Mouse (Mus musculus) layer of hippocampus, adult 9-10 months (tissue): ENCODE results near the gene Ano6.

Experiments used
- DNase-seq: peaks from one replicate; pipeline ENCODE4 v3.0.0; 2022; ENCODE audit warnings: low spot score

Ano6 gene

GRCm38 (mm10) chr15:95856684-95857595, 66.3 kb downstream of the Ano6 start:
- no peak for DNase-seq

DNA sequence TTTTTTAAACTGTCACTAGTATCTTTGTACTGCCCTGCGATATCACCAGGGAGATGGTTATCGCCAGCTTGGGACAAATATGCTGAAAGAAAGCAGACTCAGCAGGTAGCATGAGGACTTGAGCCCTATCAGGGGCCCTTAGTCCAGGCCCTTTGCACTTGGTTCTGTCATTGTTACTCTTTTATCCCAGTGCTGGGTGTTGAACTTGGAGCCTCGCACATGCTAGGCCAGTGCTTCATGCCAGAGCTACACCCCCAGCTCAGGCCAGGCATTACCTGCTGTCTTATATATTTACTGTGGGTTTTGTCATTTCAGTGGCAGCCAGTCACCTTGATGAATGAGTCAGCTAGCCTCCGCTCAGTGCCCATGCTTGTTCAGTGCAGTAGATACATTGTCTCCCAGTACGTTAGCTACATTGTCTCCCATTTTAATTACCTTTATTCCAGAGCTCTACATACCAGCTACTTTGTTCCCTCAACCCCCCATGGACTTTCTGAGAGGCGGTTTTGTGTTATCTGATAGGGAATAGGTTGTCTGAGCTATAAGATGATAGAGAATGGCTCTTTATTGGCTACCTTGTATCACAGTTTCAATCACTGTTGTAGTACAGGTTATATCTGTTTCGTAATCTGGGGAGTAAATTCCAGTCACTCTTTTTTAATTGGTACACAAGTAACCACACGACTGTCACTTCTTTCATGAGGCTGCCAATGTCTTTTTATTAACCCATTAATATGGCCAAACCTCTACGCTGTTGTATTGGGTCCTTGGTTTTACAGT, 68.4 kb downstream of the Ano6 start:
- DNase-seq = no peak

DNA sequence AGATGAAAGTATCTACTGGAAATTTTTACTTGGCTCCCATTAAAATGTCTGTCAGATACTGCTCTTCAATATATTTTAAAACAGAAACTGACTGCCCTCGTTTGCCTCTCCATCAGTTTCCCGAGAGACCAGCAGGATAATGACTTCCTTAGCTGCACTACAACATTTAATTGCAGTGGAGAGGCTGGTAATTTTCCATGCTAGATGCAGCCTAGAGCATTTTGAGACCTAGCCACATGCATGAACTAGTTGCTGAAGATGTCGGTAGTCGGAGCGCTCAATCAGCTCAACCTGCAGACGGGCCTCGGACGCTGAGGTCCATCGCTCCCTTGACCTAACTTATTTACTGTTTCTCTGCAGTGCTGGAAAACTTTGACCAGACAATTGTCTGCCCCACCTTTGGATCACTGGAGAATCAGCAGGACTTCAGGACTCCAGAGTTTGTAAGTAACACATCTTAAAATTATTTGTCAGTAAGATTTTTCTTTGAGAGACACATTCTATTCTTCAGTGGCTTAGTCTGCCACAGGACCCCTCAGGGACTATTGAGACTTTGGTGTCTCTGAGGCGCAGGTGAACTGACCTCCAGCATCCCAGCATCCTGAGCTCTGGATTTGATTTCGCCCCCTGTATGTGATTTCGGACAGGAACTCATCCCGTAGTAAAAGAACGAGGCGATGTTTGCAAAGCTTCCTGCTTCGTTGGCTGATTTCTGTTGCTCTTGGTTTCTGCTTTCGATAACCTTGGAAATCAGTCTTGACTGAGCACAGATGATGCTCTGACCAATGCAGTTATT, 73.4 kb downstream of the Ano6 start:
- no peak for DNase-seq

- no peak for DNase-seq
Observed at GRCm38 (mm10) chr15:95865311-95866100, 74.9 kb downstream of the Ano6 start.

GRCm38 (mm10) chr15:95868172-95868571, 77.5 kb downstream of the Ano6 start:
- DNase-seq = no peak

- no peak for DNase-seq
Observed at GRCm38 (mm10) chr15:95869611-95870010, 79.0 kb downstream of the Ano6 start.

- no peak for DNase-seq
Observed at GRCm38 (mm10) chr15:95871631-95872030, 81.0 kb downstream of the Ano6 start.

- no peak for DNase-seq
Observed at GRCm38 (mm10) chr15:95872447-95872846, 81.8 kb downstream of the Ano6 start.

GRCm38 (mm10) chr15:95873276-95873675, 82.6 kb downstream of the Ano6 start:
- no peak for DNase-seq

- no peak for DNase-seq
Observed at GRCm38 (mm10) chr15:95874216-95874615, 83.6 kb downstream of the Ano6 start.

DNA sequence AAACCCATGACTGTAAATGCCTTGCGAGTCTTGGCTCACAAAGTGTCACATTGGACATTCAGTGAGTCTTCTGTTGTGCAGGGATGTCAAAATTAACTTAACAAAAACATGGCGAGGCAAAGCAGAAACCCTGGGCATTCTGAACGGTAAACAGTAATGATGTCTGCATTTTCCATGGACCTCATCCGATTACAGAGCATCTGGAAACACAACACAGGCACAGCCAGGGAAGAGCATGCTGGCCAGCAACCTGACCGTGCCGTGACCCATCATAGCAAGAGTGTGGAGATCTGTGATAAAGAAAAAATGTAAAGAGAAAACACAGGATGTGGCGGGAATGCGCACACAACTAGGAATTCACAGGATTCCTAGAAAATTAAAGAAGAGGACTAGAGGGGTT, 84.1 kb downstream of the Ano6 start:
- no peak for DNase-seq

DNA sequence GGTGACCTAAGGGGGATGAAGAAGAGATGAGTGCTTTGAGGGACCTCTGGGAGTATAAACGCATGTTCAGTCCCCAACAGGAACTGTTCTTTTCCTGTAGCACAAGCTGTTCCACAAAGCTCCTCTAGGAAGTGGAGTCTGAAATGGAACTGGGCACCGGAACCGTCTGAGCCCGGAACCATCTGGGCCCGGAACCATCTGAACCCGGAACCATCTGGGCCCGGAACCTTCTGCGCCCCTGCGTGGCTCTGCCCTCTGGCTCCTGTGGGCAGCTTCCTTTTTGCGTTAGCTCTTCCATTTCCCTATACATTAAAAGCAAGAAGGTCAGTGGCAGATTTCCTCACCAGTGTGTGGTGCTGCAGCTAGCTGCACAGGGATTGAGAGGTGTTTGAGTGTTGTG, 85.3 kb downstream of the Ano6 start:
- no peak for DNase-seq

- no peak for DNase-seq
Observed at GRCm38 (mm10) chr15:95880616-95881151, 90.0 kb downstream of the Ano6 start.

DNA sequence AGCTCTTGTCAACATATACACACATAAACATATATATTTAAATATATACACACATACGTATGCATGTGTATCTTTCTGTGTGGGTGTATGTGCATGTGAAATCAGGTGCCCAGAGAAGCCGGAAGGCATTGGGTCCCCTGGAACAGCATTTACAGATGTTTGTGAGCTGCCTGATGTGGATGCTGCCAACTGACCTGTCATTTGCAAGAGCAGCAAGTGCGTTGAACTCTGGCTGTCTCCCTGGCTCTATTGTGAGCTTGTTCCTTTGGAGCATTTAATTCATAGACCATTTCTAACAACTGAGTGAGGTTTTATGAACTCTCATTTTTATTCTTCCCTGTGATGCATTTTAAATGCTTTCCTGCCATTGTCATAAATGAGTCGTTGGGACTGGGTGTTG, 91.8 kb downstream of the Ano6 start:
- DNase-seq = no peak

GRCm38 (mm10) chr15:95883559-95883958, 92.9 kb downstream of the Ano6 start:
- no peak for DNase-seq

DNA sequence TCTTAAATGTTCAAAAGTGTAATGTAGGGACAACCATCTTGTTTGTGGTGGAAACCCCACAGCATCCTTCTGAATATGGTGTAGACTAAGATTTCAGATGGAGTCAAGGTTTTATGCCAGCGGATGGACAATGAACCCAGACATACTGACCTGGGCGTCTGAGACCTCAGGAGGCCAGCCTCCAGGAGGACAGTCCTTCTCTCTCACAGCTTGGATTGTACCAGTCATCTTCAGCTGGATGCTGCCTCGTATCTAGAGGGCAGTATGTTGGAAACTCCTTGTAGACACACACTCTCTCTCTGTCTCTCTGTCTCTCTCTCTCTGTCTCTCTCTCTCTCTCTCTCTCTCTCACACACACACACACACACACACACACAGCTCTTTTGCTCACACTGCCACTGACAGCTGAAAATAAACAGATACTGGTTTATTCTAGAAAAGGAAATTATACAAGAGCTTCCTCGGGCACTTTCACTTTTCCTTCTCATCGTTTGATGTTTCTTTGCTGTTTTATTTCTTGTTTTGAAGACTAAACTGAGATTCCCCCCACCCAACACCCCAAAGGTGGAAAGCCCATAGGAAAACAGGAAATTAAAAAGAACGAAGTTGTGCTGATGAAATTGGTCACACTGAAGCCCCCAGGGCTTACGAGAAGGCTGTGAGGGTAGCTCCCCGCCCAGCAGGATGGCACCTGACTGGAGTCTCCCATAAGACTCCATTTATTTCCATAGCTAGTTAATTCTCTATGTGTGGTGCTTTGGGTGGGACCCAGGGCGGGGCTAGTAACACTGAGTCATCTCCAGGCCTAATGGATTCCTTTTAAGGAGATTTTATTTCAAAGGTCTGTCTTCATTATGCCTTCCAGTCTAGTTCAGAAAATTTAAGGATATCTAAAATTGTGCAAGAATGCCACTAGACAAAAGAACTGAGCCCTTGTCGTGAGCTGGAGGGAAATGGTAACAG, 94.3 kb downstream of the Ano6 start:
- DNase-seq = no peak

- no peak for DNase-seq
Observed at GRCm38 (mm10) chr15:95885953-95886820, 95.5 kb downstream of the Ano6 start.

- no peak for DNase-seq
Observed at GRCm38 (mm10) chr15:95887365-95887764, 96.7 kb downstream of the Ano6 start.

DNA sequence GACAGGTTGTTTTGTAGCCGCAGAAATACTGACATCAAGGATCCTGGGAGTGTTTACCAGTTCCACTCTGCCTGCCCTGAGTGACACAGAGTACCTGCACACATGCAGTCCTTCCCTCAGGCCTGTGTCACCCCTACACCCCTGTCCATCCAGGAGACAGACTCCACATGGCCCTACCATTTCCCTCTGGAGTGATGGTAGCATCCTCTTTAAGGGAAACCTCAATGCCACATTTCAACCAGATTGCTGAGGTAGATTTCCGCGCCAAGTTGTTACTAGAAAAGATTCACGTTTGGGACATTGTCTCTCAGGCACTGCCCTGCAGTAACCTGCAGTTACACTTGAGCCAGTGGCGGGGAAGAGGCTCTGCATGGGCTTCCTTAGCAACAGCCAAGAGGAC, 97.9 kb downstream of the Ano6 start:
- no peak for DNase-seq
